Mouse (Mus musculus) 416B (cell line): ENCODE data around the gene Lrpprc.

Source experiments
- DNase-seq: peaks from one replicate; pipeline ENCODE4 v3.0.0; 2011; ENCODE audit warnings: low read depth

Lrpprc gene

DNA sequence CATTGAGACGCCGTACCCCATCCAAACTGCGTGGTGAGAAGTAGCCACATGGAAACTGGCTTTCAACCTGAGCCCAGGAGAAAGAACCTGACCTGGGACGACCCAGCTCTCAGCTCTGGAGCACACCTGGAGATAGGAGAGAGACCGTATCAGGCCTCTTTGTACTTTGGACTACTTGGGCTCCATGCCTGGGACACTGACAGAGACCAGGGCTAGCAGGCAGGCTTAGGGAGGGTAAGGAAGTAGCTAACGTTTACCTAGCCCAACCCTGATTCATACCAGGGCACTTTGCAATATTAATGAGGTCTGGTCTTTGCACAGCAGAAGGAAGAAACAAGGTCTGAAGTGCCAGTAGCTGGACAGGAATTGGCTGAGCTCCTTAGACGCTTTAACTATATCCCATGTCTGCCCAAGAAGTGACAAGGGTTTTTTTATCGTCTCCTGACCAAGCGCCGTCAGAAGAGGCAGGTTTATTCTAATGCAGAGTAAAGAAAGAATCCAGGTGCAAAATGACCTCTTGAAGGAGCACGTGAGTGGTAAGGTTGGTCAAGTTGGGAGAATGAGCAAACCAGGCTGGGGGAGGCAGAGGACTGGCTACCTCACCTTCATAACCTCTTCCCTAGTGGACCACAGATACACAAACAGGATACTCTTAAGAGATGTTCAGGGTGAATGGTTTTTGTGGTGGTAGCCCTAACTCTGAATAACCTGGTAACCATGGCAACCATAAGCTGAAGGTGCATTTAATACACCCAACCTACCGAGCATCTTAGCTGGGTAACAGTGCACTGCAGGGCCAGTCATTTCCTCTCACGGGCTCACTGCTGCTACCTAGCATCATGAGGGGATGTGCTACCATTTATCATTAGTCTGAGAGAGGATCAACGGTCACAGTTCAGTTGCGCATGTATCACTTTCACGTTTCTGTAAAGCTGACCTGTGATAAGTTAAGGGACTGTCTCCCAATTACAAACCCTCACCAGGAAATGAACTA is 117.9 kb downstream of the Lrpprc start:
- DNase-seq: no peak

DNA sequence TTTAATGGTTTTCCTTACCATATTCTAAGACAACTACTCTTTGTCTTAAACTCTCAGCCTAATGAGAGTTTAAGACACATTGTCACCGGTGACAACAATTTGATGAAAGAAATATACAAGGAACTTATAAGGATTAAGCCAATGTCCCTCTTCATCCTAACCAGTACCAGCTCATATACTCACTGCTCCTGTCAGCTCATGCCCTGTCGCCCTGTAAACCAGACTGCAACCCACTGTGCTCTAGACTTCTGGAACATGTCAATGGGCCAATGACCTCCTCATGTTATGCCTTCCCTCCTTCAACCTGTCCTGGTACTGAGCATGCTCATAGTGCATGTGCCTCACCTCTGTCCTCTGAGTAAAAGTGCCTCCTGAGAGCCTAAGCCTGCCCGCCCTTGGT is 122.7 kb downstream of the Lrpprc start:
- DNase-seq: no peak

DNA sequence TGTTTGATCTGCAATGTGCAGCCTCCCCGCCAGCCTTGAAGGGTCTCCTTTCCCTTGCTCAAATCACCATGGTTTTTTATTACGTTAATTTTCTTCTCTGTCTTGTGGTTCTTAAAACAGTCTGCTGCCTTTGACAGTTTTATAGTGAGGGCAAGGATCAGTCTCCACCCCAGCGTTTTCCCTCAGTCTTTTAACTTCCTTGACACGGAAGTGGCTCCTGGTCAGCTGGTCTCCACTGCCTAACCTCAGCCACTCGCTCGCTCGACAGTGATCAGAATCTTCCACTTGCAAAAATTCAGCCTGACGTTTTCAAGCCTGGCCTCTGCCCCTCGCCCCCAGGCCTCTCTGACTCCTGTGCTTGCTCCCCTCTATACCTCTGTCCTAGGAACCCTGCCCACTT is 124.9 kb downstream of the Lrpprc start:
- DNase-seq: no peak

DNA sequence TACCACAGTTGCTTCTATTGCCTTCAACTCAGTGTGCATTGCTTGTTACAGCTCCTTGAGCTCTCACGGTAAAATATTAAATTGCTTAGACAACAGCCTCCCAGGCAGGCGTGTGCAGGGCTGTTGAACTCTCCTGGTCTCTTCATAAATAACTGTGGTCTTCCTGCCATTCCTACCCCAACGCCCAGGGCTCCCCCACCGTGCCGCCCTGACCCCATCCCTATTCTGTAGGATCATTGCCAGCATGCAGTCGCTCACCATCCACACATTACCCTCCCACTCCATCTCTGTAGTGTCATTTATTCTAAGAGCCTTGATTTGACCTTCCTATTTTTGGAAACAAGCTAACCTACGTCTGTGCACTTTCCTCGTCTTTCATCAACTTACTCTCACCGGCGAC is 125.5 kb downstream of the Lrpprc start:
- no peak for DNase-seq

DNA sequence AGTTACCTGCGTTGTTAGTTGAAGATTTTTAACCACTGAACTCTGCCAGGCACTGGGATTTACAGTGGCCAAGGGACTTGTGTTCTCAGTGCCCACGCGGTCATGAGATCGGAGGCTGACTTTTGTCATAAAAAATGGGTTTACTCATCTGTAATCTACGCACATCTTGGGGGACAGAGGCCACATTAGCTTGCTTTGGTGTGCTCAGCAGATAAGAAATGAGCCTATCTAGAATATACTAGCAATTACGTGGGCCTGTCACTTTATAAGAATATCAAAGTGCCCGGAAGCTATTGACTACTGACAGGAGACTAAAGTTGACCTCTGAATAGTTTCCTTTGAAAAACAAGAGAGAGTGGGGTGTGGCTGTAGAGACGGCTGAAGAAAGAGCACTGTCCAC is 131.6 kb downstream of the Lrpprc start:
- no peak for DNase-seq

DNA sequence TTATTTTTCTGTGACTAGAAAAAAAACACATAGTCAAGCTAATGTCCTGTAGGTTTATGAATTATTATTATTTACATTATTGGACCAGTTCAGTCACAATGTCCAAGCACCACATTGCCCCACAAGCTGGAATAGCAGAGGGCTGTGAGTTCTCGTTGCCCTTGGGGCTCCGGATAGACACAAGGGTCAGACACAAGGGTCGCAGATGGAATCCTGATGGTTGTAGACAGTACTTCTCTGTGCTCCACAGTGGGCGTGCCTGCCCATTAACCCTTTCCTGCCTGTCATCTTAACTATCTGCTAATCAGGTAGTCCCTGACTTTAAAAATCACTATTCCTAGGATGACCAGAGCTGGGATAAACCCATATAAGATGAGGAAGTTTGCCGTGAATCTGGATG is 132.4 kb downstream of the Lrpprc start:
- DNase-seq: no peak

DNA sequence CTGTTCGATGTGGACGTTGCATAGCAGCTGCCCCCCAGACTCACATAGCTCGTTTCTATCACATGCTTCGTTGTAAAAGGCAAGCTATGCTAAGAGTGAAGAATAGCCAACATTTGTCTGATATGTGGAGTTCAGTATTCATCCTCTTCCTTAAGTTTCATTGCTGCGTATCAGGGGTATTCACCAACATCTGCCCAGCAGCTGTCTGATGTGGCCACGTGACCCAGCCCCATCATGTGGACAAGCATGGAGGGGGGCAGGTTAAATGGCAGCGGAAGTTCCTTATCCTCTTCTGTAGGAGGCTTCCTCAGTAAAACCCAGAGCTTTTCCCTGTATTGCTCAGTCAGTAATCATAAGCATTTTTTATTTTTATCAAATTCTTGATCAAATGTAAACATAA is 132.8 kb downstream of the Lrpprc start:
- no peak for DNase-seq

DNA sequence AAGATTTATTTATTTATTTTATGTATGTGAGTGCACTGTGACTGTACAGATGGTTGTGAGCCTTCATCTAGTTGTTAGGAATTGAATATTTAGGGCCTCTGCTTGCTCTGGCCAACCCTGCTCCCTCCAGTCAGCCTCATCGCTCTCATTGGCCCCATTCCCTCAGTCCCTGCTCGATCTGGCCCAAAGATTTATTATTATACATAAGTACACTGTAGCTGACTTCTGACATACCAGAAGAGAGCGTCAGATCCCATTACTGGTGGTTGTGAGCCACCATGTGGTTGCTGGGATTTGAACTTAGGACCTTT is 133.2 kb downstream of the Lrpprc start:
- no peak for DNase-seq

DNA sequence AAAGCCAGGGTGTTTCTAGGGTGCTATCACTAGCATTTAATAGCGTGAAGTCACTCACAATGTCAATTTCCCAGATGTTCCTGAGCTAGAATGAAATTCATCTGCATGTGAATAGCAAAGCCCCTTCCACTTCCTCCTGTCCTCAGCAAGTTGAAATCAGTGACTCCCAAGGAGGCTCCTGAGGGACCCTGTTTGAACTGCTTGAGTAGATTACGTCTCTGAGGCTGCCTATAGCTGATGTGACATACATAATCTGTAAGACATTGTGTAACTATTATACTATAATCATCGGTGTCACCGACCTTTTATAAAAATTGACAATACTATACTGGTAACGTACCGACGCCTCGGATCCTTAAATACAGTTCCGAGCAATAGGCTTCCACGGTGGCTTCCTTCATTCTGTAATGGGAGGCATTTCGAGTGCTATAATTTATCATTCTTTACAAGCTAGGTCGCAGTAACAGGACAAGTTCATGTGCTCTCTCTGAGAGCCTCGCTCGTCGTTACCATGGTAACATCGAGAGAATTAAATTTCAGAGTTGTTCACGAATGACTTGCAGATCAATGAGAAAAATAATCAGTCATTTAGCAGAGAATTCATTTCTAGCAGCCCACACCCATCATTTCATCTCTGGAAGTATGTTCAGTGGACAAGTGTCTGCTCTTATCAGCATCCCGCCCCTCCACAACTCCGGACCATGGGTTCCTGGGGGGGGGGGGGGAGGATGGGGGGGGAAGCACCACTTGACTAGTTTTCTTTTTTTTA is 133.8 kb downstream of the Lrpprc start:
- DNase-seq: no peak

DNA sequence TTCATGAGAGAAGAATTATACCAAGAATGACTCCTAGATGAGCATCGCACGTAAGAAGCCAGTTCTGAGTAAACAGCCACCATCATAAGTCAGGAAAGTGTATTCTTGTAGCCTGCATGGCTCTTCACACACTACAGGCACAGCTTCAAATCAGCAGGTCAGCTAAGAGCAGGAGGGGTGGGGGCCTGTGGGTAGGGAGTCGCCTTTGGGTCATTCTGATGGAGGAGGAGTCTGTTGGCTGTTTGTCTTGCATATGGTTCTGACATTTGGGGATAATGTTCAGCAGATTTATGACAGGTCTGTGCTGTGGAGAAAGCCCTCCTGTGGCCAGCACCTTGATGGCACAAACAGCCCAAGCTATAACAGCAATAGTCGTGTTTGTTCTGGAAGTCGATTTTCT is 134.4 kb downstream of the Lrpprc start:
- DNase-seq: no peak
